Mouse (Mus musculus): ENCODE results near the gene Tsnaxip1. TPM values are rescaled to one million over a fixed set of nuclear protein-coding genes. Genes with fewer than 3 reads are reported as not detected.

Gene Tsnaxip1
- 0.25 and 0.98 TPM in 2 replicates for polyA plus RNA-seq (2012; rRNA removed)

DNA sequence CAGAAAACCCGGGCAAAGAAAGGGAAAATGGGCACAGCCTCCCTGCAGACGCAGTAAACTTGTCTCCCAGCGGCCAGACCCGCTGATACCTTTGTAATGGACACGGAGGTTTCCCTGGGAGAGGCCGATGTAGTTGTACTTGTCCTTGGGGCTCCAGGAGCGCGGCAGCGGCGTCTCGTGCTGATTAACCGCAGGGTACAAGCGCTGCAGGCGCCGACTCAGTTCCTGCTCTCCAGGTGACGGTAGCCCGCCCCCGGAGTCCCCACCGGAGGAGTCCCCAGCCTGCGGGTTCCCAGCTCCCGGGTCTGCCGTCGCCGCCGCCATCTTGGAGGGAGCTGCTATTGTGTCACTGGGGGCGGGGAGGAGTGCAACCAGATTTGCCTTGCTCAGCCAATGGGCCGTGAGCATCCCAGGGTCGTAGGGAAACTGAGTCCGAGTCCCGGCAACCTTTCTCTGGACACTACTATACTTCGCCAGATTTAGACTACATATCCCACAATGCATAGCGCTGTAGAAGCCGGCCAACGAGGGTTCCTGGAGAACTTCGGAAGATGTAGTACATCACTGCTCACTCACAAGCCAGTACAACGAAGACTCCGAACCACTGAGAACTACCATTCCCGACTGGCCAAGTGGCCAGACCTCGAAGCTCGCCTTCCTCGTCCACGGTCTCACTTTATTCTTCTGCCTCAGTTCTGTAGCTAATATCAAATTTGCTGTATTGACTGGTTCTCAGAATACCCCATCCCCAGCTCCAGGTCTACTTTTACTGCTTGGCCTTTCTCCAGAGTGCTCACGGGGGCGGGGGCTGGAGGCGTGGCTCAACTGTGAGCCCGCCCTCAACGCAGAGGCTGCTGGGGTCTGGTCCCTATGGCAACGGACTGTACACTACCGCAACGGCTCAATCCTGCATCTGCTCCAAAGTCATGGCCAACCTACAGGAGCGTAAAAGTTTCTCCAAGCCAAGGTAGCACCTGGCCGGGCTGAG lies at the start of gene Tsnaxip1, which contains the start of gene Ranbp10:
TSS of gene Tsnaxip1 (plus strand) at position 871 of the 988 bp plus-strand sequence.
TSS of gene Ranbp10 (minus strand) at position 490 of the 988 bp plus-strand sequence.
- under 1% methylated on average over 52 of the region's 52 CpGs for WGBS
- H3K27me3 ChIP-seq (ENCODE audit: control insufficient read depth, insufficient read depth, low read length), result no peaks in the 10 kb centered on the region
- DNase-seq, result peak; percentile 95 to 100
- peak within 1 kb of the TSS; percentile 97 for H3K4me3 ChIP-seq (replicated peaks; ENCODE audit: insufficient read depth, low read depth, low read length)
- H3K27ac ChIP-seq (ENCODE audit: insufficient read depth, low read length), result peak within 1 kb of the TSS; percentile 23
- no peak for TF ChIP-seq CTCF (IDR thresholded peaks at IDR 0.05; ENCODE audit: borderline replicate concordance, insufficient read depth, low read depth, low read length)
- peak; percentile 73; the same call in 1 of the 2 replicates for TF ChIP-seq POLR2A (IDR thresholded peaks at IDR 0.05; ENCODE audit: borderline replicate concordance, insufficient read depth, low read length)
- peaks cover 8% of the 10 kb centered on the region; the same call in 1 of the 2 replicates for H3K4me1 ChIP-seq (ENCODE audit: control insufficient read depth, insufficient read depth, low read length)

DNA sequence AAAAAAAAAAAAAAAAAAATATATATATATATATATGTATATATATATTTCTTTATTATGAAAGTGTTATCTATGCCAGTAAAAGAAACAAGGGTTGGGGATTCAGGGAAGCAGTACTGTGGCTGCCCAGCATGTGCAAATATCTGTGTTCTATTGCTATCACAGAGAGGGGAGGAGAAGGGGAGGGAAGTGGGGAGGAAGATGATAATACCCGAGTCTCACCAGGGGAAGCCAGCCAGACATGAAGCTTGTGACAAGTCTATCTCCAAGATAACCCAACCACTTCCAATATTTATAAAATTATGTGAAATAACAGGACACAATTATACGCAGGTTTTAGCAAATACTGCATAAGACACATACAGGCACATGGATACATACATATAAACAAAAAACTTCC lies 49.7 kb upstream of the Tsnaxip1 start:
- DNase-seq, result no peak
- no peak for TF ChIP-seq CTCF (IDR thresholded peaks at IDR 0.05; ENCODE audit: borderline replicate concordance, insufficient read depth, low read depth, low read length)
- no peak for TF ChIP-seq POLR2A (IDR thresholded peaks at IDR 0.05; ENCODE audit: borderline replicate concordance, insufficient read depth, low read length)
- peaks cover 18% of the 10 kb centered on the region for H3K4me1 ChIP-seq (ENCODE audit: control insufficient read depth, insufficient read depth, low read length)
- H3K4me3 ChIP-seq (replicated peaks; ENCODE audit: insufficient read depth, low read depth, low read length), result no peak overlapping the region
- no peak overlapping the region for H3K27ac ChIP-seq (ENCODE audit: insufficient read depth, low read length)
- WGBS, result 82% methylated on average over 2 of the region's 2 CpGs
- no peaks in the 10 kb centered on the region for H3K27me3 ChIP-seq (ENCODE audit: control insufficient read depth, insufficient read depth, low read length)

DNA sequence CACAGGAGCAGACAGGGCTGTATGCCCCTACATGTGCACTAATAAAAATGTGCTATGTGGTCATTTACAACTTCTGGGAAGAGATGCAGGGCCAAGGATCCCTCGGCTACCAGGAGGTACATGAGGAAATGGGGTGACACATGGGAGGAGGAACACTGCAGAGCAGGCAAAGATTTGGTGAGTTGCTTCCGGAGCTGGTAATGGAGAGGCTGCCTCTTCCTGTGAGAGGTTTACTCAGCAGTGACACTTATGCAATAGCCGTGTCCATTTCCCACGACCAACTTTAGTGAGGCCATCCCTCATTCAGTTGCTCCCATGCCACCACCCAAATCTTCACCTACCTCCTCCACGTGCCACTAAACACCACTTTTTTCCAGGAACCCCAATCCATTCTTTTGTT lies 47.2 kb upstream of the Tsnaxip1 start:
- H3K27me3 ChIP-seq (ENCODE audit: control insufficient read depth, insufficient read depth, low read length), result no peaks in the 10 kb centered on the region
- TF ChIP-seq POLR2A (IDR thresholded peaks at IDR 0.05; ENCODE audit: borderline replicate concordance, insufficient read depth, low read length) (no peak), CTCF (IDR thresholded peaks at IDR 0.05; ENCODE audit: borderline replicate concordance, insufficient read depth, low read depth, low read length) (no peak)
- H3K27ac ChIP-seq (ENCODE audit: insufficient read depth, low read length), result no peak overlapping the region
- 93% methylated on average over 5 of the region's 5 CpGs for WGBS
- no peak overlapping the region for H3K4me3 ChIP-seq (replicated peaks; ENCODE audit: insufficient read depth, low read depth, low read length)
- H3K4me1 ChIP-seq (ENCODE audit: control insufficient read depth, insufficient read depth, low read length), result no peaks in the 10 kb centered on the region
- no peak for DNase-seq

DNA sequence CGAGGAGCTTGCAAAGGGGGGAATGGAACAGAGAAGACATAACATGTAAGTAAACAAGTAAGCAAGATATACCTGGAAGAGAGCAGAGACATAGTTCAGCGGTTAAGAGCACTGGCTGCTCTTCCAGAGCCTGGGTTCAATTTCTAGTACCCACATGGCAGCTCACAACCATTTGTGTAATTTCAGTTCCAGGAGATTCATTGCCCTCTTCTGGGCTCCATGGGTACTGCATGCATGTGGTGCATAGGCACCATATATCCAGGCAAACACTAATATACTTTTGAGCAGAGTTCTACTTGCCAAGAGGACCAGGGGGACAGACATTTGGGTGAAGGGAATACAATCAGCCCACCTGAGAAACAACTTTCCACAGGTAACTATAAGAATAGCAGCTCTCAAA lies 39.3 kb upstream of the Tsnaxip1 start:
- H3K4me3 ChIP-seq (replicated peaks; ENCODE audit: insufficient read depth, low read depth, low read length), result no peak overlapping the region
- TF ChIP-seq POLR2A (IDR thresholded peaks at IDR 0.05; ENCODE audit: borderline replicate concordance, insufficient read depth, low read length) (no peak), CTCF (IDR thresholded peaks at IDR 0.05; ENCODE audit: borderline replicate concordance, insufficient read depth, low read depth, low read length) (peak; percentile 44; the same call in 1 of the 2 replicates)
- no peak for DNase-seq
- peaks cover 9% of the 10 kb centered on the region for H3K4me1 ChIP-seq (ENCODE audit: control insufficient read depth, insufficient read depth, low read length)
- no peak overlapping the region for H3K27ac ChIP-seq (ENCODE audit: insufficient read depth, low read length)
- WGBS, result 94% methylated on average over 2 of the region's 2 CpGs
- H3K27me3 ChIP-seq (ENCODE audit: control insufficient read depth, insufficient read depth, low read length), result no peaks in the 10 kb centered on the region

DNA sequence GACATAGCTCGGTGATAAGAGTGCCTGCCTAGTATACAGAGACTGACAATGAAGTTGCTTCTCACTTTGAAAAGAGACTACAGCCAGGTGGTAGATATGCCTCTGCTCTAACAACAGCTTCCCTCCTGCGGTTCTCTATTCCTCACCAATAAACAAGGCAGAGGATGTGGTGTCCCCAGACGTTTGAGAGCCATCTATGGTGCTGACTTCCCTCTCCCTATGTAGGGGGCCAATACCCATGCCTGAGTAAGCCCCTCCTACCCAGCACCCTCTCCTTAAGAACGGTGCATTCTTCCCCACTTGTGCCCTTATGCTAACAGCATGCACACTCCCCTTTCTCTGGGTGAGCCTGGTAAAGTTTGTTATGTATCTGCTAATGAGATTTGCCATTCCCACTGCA lies 38.6 kb upstream of the Tsnaxip1 start:
- DNase-seq, result no peak
- Histone ChIP-seq H3K27me3 (ENCODE audit: control insufficient read depth, insufficient read depth, low read length) (no peaks in the 10 kb centered on the region), H3K4me3 (replicated peaks; ENCODE audit: insufficient read depth, low read depth, low read length) (no peak overlapping the region), H3K4me1 (ENCODE audit: control insufficient read depth, insufficient read depth, low read length) (peaks cover 16% of the 10 kb centered on the region), H3K27ac (ENCODE audit: insufficient read depth, low read length) (no peak overlapping the region)
- 63% methylated on average over 4 of the region's 4 CpGs for whole genome bisulfite sequencing
- TF ChIP-seq POLR2A (IDR thresholded peaks at IDR 0.05; ENCODE audit: borderline replicate concordance, insufficient read depth, low read length) (no peak), CTCF (IDR thresholded peaks at IDR 0.05; ENCODE audit: borderline replicate concordance, insufficient read depth, low read depth, low read length) (no peak)

DNA sequence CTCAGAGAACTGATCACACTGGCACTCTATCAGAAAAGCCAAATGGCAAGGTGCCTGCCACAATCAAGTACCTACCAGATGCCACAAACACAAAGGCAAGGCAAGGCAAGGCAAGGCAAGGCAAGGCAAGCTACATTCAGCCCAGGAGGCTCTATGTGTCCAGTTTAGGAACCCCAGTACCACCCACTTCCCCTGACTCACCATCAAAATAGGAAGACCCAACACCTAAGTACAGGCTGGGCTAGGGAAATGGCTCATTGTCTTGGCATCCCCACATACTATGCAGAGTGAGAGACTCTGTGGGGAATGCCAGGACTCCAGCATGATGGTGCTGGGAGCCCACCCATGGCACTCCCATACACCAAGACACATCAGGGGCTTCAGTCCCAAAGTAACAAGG lies 37.9 kb upstream of the Tsnaxip1 start:
- no peak overlapping the region for H3K27ac ChIP-seq (ENCODE audit: insufficient read depth, low read length)
- H3K4me1 ChIP-seq (ENCODE audit: control insufficient read depth, insufficient read depth, low read length), result peaks cover 21% of the 10 kb centered on the region
- TF ChIP-seq CTCF (IDR thresholded peaks at IDR 0.05; ENCODE audit: borderline replicate concordance, insufficient read depth, low read depth, low read length) (no peak), POLR2A (IDR thresholded peaks at IDR 0.05; ENCODE audit: borderline replicate concordance, insufficient read depth, low read length) (no peak)
- H3K4me3 ChIP-seq (replicated peaks; ENCODE audit: insufficient read depth, low read depth, low read length), result no peak overlapping the region
- no peak for DNase-seq
- H3K27me3 ChIP-seq (ENCODE audit: control insufficient read depth, insufficient read depth, low read length), result no peaks in the 10 kb centered on the region

DNA sequence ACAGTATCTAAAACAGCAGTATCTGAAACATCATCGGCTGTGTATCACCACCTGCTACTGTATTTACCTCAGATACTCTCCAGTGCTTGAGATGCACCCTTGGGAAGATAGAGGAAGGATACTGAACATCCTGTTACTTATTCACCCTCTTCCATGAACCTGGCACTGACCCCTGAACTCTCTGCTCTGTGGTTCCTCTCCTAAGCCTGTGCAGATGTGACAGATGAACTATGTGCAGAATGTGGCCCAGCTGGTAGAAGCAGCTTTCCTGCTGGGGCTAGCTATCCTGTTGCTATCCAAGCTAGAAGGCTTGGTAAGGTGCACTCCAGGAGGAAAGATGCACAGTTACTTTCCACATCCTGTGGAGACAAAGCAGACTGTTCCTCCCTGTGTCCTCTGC lies 34.2 kb upstream of the Tsnaxip1 start:
- TF ChIP-seq CTCF (IDR thresholded peaks at IDR 0.05; ENCODE audit: borderline replicate concordance, insufficient read depth, low read depth, low read length), result no peak
- TF ChIP-seq POLR2A (IDR thresholded peaks at IDR 0.05; ENCODE audit: borderline replicate concordance, insufficient read depth, low read length), result no peak
- Histone ChIP-seq H3K27me3 (ENCODE audit: control insufficient read depth, insufficient read depth, low read length) (no peaks in the 10 kb centered on the region), H3K4me1 (ENCODE audit: control insufficient read depth, insufficient read depth, low read length) (peaks cover 21% of the 10 kb centered on the region), H3K27ac (ENCODE audit: insufficient read depth, low read length) (no peak overlapping the region), H3K4me3 (replicated peaks; ENCODE audit: insufficient read depth, low read depth, low read length) (no peak overlapping the region)
- WGBS, result 83% methylated on average over 1 of the region's 1 CpGs
- DNase-seq, result no peak

Measured in cerebellum, adult 2 months (tissue).